Mouse (Mus musculus): ENCODE data around the gene Siva1. TPM values are rescaled to one million over a fixed set of nuclear protein-coding genes. Genes with fewer than 3 reads are reported as not detected.

Gene Siva1
- total and polyA plus RNA-seq, 3 experiments, result 78.1 to 137 (median 135) TPM

- no peak overlapping the region for H3K27ac ChIP-seq (ENCODE audit: insufficient read depth, low read depth)
- no peak overlapping the region for H3K9ac ChIP-seq (ENCODE audit: insufficient read depth, low read depth)
- H3K9me3 ChIP-seq (replicated peaks; ENCODE audit: low read length), result no peaks in the 10 kb centered on the region
- in situ Hi-C loops (cut with MboI; ENCODE audit: low pct_ligation_motif_present, low pct_unique_long_range_greater_than_20kb, low sequenced_read_pairs) (no loop called here), dilution Hi-C loops (cut with MboI; ENCODE audit: extremely low pct_ligation_motif_present, extremely low pct_unique_long_range_greater_than_20kb, low sequenced_read_pairs) (no loop called here)
- H3K79me2 ChIP-seq (replicated peaks; ENCODE audit: control insufficient read depth, extremely low read depth, insufficient read depth, poor library complexity, severe bottlenecking), result peaks cover 3% of the 10 kb centered on the region
- TF ChIP-seq NELFE (IDR thresholded peaks at IDR 0.05; ENCODE audit: low read depth, low read length) (no peak), CHD1 (IDR thresholded peaks at IDR 0.05; ENCODE audit: low read depth, low read length) (no peak), PAX5 (IDR thresholded peaks at IDR 0.05; ENCODE audit: low read length) (no peak), SMC3 (IDR thresholded peaks at IDR 0.05; ENCODE audit: low read depth, low read length) (no peak), ZKSCAN1 (IDR thresholded peaks at IDR 0.05; ENCODE audit: borderline replicate concordance, low read depth, low read length) (no peak), ELF1 (IDR thresholded peaks at IDR 0.05; ENCODE audit: low read depth, low read length) (no peak)
- H3K4me2 ChIP-seq (ENCODE audit: insufficient read depth, low read depth, poor library complexity, severe bottlenecking), result no peak overlapping the region
- H3K4me1 ChIP-seq (ENCODE audit: control insufficient read depth in 1 of 2, insufficient read depth in 2 of 2), result peaks cover 29 to 78% of the 10 kb centered on the region in 2 experiments
- DNase-seq (ENCODE audit: extremely low read depth), result no peak
- H3K36me3 ChIP-seq (replicated peaks in 1 of 2; ENCODE audit: control insufficient read depth in 1 of 2, insufficient read depth in 1 of 2, low read length in 1 of 2), result peaks cover 87 to 94% of the 10 kb centered on the region in 2 experiments
- no peak overlapping the region for H3K4me3 ChIP-seq (replicated peaks in 1 of 3; ENCODE audit: low read depth in 2 of 3, low read length in 2 of 3, poor library complexity in 1 of 3)
- H3K27me3 ChIP-seq (replicated peaks), result no peaks in the 10 kb centered on the region
Measured at GRCm38 (mm10) chr12:112604022-112604421, 40.5 kb upstream of the Siva1 start.

GRCm38 (mm10) chr12:112604709-112605649, 39.5 kb upstream of the Siva1 start:
- Histone ChIP-seq H3K4me2 (ENCODE audit: insufficient read depth, low read depth, poor library complexity, severe bottlenecking) (no peak overlapping the region), H3K9me3 (replicated peaks; ENCODE audit: low read length) (no peaks in the 10 kb centered on the region), H3K79me2 (replicated peaks; ENCODE audit: control insufficient read depth, extremely low read depth, insufficient read depth, poor library complexity, severe bottlenecking) (no peaks in the 10 kb centered on the region), H3K27ac (ENCODE audit: insufficient read depth, low read depth) (0 out of 2 replicates have a peak overlapping the region, but pooled peaks have one; percentile 27), H3K4me3 (replicated peaks in 1 of 3; ENCODE audit: low read depth in 2 of 3, low read length in 2 of 3, poor library complexity in 1 of 3) (no peak overlapping the region), H3K27me3 (replicated peaks) (no peaks in the 10 kb centered on the region), H3K9ac (ENCODE audit: insufficient read depth, low read depth) (no peak overlapping the region), H3K4me1 (ENCODE audit: control insufficient read depth in 1 of 2, insufficient read depth in 2 of 2) (peaks cover 27 to 74% of the 10 kb centered on the region in 2 experiments), H3K36me3 (replicated peaks in 1 of 2; ENCODE audit: control insufficient read depth in 1 of 2, insufficient read depth in 1 of 2, low read length in 1 of 2) (peaks cover 92 to 95% of the 10 kb centered on the region in 2 experiments)
- in situ Hi-C loops (cut with MboI; ENCODE audit: low pct_ligation_motif_present, low pct_unique_long_range_greater_than_20kb, low sequenced_read_pairs), result no loop called here
- peak; percentile 69 for DNase-seq (ENCODE audit: extremely low read depth)
- dilution Hi-C loops (cut with MboI; ENCODE audit: extremely low pct_ligation_motif_present, extremely low pct_unique_long_range_greater_than_20kb, low sequenced_read_pairs), result no loop called here
- TF ChIP-seq NRF1 (IDR thresholded peaks at IDR 0.05; ENCODE audit: low read depth, low read length) (peak; percentile 77), SMC3 (IDR thresholded peaks at IDR 0.05; ENCODE audit: low read depth, low read length) (peak; percentile 65), POLR2A (IDR thresholded peaks at IDR 0.05; ENCODE audit: low read depth, low read length) (no peak; the same call in 1 of the 2 replicates), ETS1 (conservative IDR thresholded peaks at IDR 0.05; ENCODE audit: low read depth, low read length) (0 out of 2 replicates have a peak, but pooled peaks have one; percentile 14), CTCF (conservative IDR thresholded peaks at IDR 0.05 in 1 of 2, IDR thresholded peaks at IDR 0.05 in 1 of 2; ENCODE audit: low read depth in 2 of 2, low read length in 2 of 2) (peak in 1 of 2 experiments; percentile 72; a peak in 2 of 4 replicates), RAD21 (IDR thresholded peaks at IDR 0.05; ENCODE audit: low read depth, low read length) (peak; percentile 52)

- peak; percentile 58 for DNase-seq (ENCODE audit: extremely low read depth)
- in situ Hi-C loops (cut with MboI; ENCODE audit: low pct_ligation_motif_present, low pct_unique_long_range_greater_than_20kb, low sequenced_read_pairs) (no loop called here), dilution Hi-C loops (cut with MboI; ENCODE audit: extremely low pct_ligation_motif_present, extremely low pct_unique_long_range_greater_than_20kb, low sequenced_read_pairs) (no loop called here)
- Histone ChIP-seq H3K27me3 (replicated peaks) (no peaks in the 10 kb centered on the region), H3K27ac (ENCODE audit: insufficient read depth, low read depth) (no peak overlapping the region), H3K9ac (ENCODE audit: insufficient read depth, low read depth) (no peak overlapping the region), H3K4me2 (ENCODE audit: insufficient read depth, low read depth, poor library complexity, severe bottlenecking) (no peak overlapping the region), H3K4me3 (replicated peaks in 1 of 3; ENCODE audit: low read depth in 2 of 3, low read length in 2 of 3, poor library complexity in 1 of 3) (no peak overlapping the region), H3K9me3 (replicated peaks; ENCODE audit: low read length) (no peaks in the 10 kb centered on the region), H3K79me2 (replicated peaks; ENCODE audit: control insufficient read depth, extremely low read depth, insufficient read depth, poor library complexity, severe bottlenecking) (no peaks in the 10 kb centered on the region), H3K4me1 (ENCODE audit: control insufficient read depth in 1 of 2, insufficient read depth in 2 of 2) (peaks cover 27 to 66% of the 10 kb centered on the region in 2 experiments), H3K36me3 (replicated peaks in 1 of 2; ENCODE audit: control insufficient read depth in 1 of 2, insufficient read depth in 1 of 2, low read length in 1 of 2) (peaks cover 92 to 95% of the 10 kb centered on the region in 2 experiments)
- TF ChIP-seq CHD2 (IDR thresholded peaks at IDR 0.05; ENCODE audit: low read length), result no peak
- no peak for TF ChIP-seq ETS1 (conservative IDR thresholded peaks at IDR 0.05; ENCODE audit: low read depth, low read length)
- no peak for TF ChIP-seq MAFK (IDR thresholded peaks at IDR 0.05; ENCODE audit: insufficient replicate concordance, low read length)
- peak; percentile 26 for TF ChIP-seq ZC3H11A (IDR thresholded peaks at IDR 0.05; ENCODE audit: low read depth, low read length)
- TF ChIP-seq SMC3 (IDR thresholded peaks at IDR 0.05; ENCODE audit: low read depth, low read length), result peak; percentile 91
- no peak for TF ChIP-seq SIN3A (IDR thresholded peaks at IDR 0.05; ENCODE audit: low read length)
- TF ChIP-seq POLR2AphosphoS2 (IDR thresholded peaks at IDR 0.05; ENCODE audit: low read depth, low read length), result no peak
- TF ChIP-seq TCF12 (IDR thresholded peaks at IDR 0.05; ENCODE audit: low read depth, low read length), result peak; percentile 35; the same call in 1 of the 2 replicates
- no peak for TF ChIP-seq MXI1 (IDR thresholded peaks at IDR 0.05; ENCODE audit: low read depth, low read length)
- no peak for TF ChIP-seq JUND (conservative IDR thresholded peaks at IDR 0.05; ENCODE audit: low read depth, low read length)
- TF ChIP-seq E2F4 (IDR thresholded peaks at IDR 0.05; ENCODE audit: insufficient replicate concordance, low read depth, low read length), result no peak
- no peak for TF ChIP-seq TBP (conservative IDR thresholded peaks at IDR 0.05; ENCODE audit: low read depth, low read length)
- TF ChIP-seq MYC (IDR thresholded peaks at IDR 0.05; ENCODE audit: low read depth, low read length), result no peak
- no peak for TF ChIP-seq RCOR1 (conservative IDR thresholded peaks at IDR 0.05; ENCODE audit: low read depth, low read length)
- no peak for TF ChIP-seq HCFC1 (IDR thresholded peaks at IDR 0.05; ENCODE audit: low read depth, low read length)
- TF ChIP-seq ELF1 (IDR thresholded peaks at IDR 0.05; ENCODE audit: low read depth, low read length), result no peak
Measured at GRCm38 (mm10) chr12:112605766-112606165, 38.7 kb upstream of the Siva1 start.
